Mouse (Mus musculus): ENCODE measurements around the gene Anks6. TPM values are rescaled to one million over a fixed set of nuclear protein-coding genes. Genes with fewer than 3 reads are reported as not detected.

Gene Anks6
- polyA plus RNA-seq (2014; fragmentation: Nextera tagmentation; extraction: Ambion mirVana), result 4.0 and 4.2 TPM in 2 replicates

- H3K36me3 ChIP-seq (ENCODE audit: control insufficient read depth, insufficient read depth, low read length), result no peaks in the 10 kb centered on the region
- DNase-seq (ENCODE audit: low spot score), result peak; percentile 79
- peak within 1 kb of the TSS; percentile 79 for H3K9ac ChIP-seq (ENCODE audit: low read length)
- peaks cover 6% of the 10 kb centered on the region; the same call in 1 of the 2 replicates for H3K4me1 ChIP-seq (ENCODE audit: control insufficient read depth, insufficient read depth, low read length)
- peak within 1 kb of the TSS; percentile 58 for H3K4me3 ChIP-seq (ENCODE audit: low read depth, low read length)
- WGBS, result under 1% methylated on average over 74 of the region's 86 CpGs
- H3K4me2 ChIP-seq (ENCODE audit: low read depth, severe bottlenecking), result peak within 1 kb of the TSS; percentile 77
- H3K9me3 ChIP-seq (ENCODE audit: control insufficient read depth, low read length), result no peaks in the 10 kb centered on the region
- no peaks in the 10 kb centered on the region for H3K27me3 ChIP-seq (ENCODE audit: control insufficient read depth, insufficient read depth, low read length)
- H3K27ac ChIP-seq (replicated peaks; ENCODE audit: low read depth, low read length), result 0 out of 2 replicates have a peak within 1 kb of the TSS, but pooled peaks have one; percentile 30
- ATAC-seq (ENCODE audit: insufficient number of reproducible peaks, low FRiP score, low TSS enrichment, low read depth), result peak; percentile 84
Observed at GRCm38 (mm10) chr4:47056791-47057509, at the start of gene Anks6. Anks6 (minus strand) TSS chr4:47057427.

GRCm38 (mm10) chr4:47103561-47103960, 46.3 kb upstream of the Anks6 start:
- no peak for ATAC-seq (ENCODE audit: insufficient number of reproducible peaks, low FRiP score, low TSS enrichment, low read depth)
- no peak overlapping the region for H3K27ac ChIP-seq (replicated peaks; ENCODE audit: low read depth, low read length)
- H3K9me3 ChIP-seq (ENCODE audit: control insufficient read depth, low read length), result no peaks in the 10 kb centered on the region
- H3K4me1 ChIP-seq (ENCODE audit: control insufficient read depth, insufficient read depth, low read length), result no peaks in the 10 kb centered on the region
- no peak overlapping the region for H3K4me2 ChIP-seq (ENCODE audit: low read depth, severe bottlenecking)
- H3K27me3 ChIP-seq (ENCODE audit: control insufficient read depth, insufficient read depth, low read length), result no peaks in the 10 kb centered on the region
- no peak overlapping the region for H3K4me3 ChIP-seq (ENCODE audit: low read depth, low read length)
- no peak for DNase-seq (ENCODE audit: low spot score)
- WGBS, result 93% methylated on average over 10 of the region's 10 CpGs
- H3K36me3 ChIP-seq (ENCODE audit: control insufficient read depth, insufficient read depth, low read length), result no peaks in the 10 kb centered on the region
- no peak overlapping the region for H3K9ac ChIP-seq (ENCODE audit: low read length)

GRCm38 (mm10) chr4:47093647-47094046, 36.4 kb upstream of the Anks6 start:
- H3K9me3 ChIP-seq (ENCODE audit: control insufficient read depth, low read length), result no peaks in the 10 kb centered on the region
- peaks cover 22% of the 10 kb centered on the region for H3K27me3 ChIP-seq (ENCODE audit: control insufficient read depth, insufficient read depth, low read length)
- H3K4me2 ChIP-seq (ENCODE audit: low read depth, severe bottlenecking), result no peak overlapping the region
- no peak overlapping the region for H3K27ac ChIP-seq (replicated peaks; ENCODE audit: low read depth, low read length)
- DNase-seq (ENCODE audit: low spot score) (no peak), ATAC-seq (ENCODE audit: insufficient number of reproducible peaks, low FRiP score, low TSS enrichment, low read depth) (no peak)
- no peak overlapping the region; the same call in 1 of the 2 replicates for H3K9ac ChIP-seq (ENCODE audit: low read length)
- 31% methylated on average over 6 of the region's 6 CpGs for WGBS
- H3K36me3 ChIP-seq (ENCODE audit: control insufficient read depth, insufficient read depth, low read length), result no peaks in the 10 kb centered on the region
- H3K4me3 ChIP-seq (ENCODE audit: low read depth, low read length), result no peak overlapping the region
- peaks cover 3% of the 10 kb centered on the region for H3K4me1 ChIP-seq (ENCODE audit: control insufficient read depth, insufficient read depth, low read length)

- H3K27me3 ChIP-seq (ENCODE audit: control insufficient read depth, insufficient read depth, low read length), result peaks cover 22% of the 10 kb centered on the region
- no peak overlapping the region for H3K4me2 ChIP-seq (ENCODE audit: low read depth, severe bottlenecking)
- WGBS, result 28% methylated on average over 9 of the region's 9 CpGs
- DNase-seq (ENCODE audit: low spot score) (no peak), ATAC-seq (ENCODE audit: insufficient number of reproducible peaks, low FRiP score, low TSS enrichment, low read depth) (no peak)
- no peaks in the 10 kb centered on the region for H3K9me3 ChIP-seq (ENCODE audit: control insufficient read depth, low read length)
- peaks cover 3% of the 10 kb centered on the region for H3K4me1 ChIP-seq (ENCODE audit: control insufficient read depth, insufficient read depth, low read length)
- no peaks in the 10 kb centered on the region for H3K36me3 ChIP-seq (ENCODE audit: control insufficient read depth, insufficient read depth, low read length)
- H3K9ac ChIP-seq (ENCODE audit: low read length), result no peak overlapping the region
- H3K27ac ChIP-seq (replicated peaks; ENCODE audit: low read depth, low read length), result no peak overlapping the region
- H3K4me3 ChIP-seq (ENCODE audit: low read depth, low read length), result no peak overlapping the region
Observed at GRCm38 (mm10) chr4:47093161-47093560, 35.9 kb upstream of the Anks6 start.

- Histone ChIP-seq H3K27ac (replicated peaks; ENCODE audit: low read depth, low read length) (no peak overlapping the region), H3K9ac (ENCODE audit: low read length) (peak overlapping the region; percentile 60; the same call in 1 of the 2 replicates), H3K4me3 (ENCODE audit: low read depth, low read length) (peak overlapping the region; percentile 71), H3K36me3 (ENCODE audit: control insufficient read depth, insufficient read depth, low read length) (no peaks in the 10 kb centered on the region), H3K4me1 (ENCODE audit: control insufficient read depth, insufficient read depth, low read length) (peaks cover 3% of the 10 kb centered on the region), H3K9me3 (ENCODE audit: control insufficient read depth, low read length) (no peaks in the 10 kb centered on the region), H3K27me3 (ENCODE audit: control insufficient read depth, insufficient read depth, low read length) (peaks cover 22% of the 10 kb centered on the region), H3K4me2 (ENCODE audit: low read depth, severe bottlenecking) (peak overlapping the region; percentile 99)
- DNase-seq (ENCODE audit: low spot score), result peak; percentile 48
- WGBS, result 1% methylated on average over 21 of the region's 21 CpGs
- no peak for ATAC-seq (ENCODE audit: insufficient number of reproducible peaks, low FRiP score, low TSS enrichment, low read depth)
Observed at GRCm38 (mm10) chr4:47092387-47093021, 35.3 kb upstream of the Anks6 start.

- Histone ChIP-seq H3K4me1 (ENCODE audit: control insufficient read depth, insufficient read depth, low read length) (peaks cover 3% of the 10 kb centered on the region), H3K36me3 (ENCODE audit: control insufficient read depth, insufficient read depth, low read length) (no peaks in the 10 kb centered on the region), H3K9me3 (ENCODE audit: control insufficient read depth, low read length) (no peaks in the 10 kb centered on the region), H3K27me3 (ENCODE audit: control insufficient read depth, insufficient read depth, low read length) (peaks cover 22% of the 10 kb centered on the region), H3K9ac (ENCODE audit: low read length) (peak within 1 kb of the TSS; percentile 60), H3K4me2 (ENCODE audit: low read depth, severe bottlenecking) (peak within 1 kb of the TSS; percentile 99), H3K4me3 (ENCODE audit: low read depth, low read length) (peak within 1 kb of the TSS; percentile 71), H3K27ac (replicated peaks; ENCODE audit: low read depth, low read length) (no peak within 1 kb of the TSS)
- ATAC-seq (ENCODE audit: insufficient number of reproducible peaks, low FRiP score, low TSS enrichment, low read depth), result 0 out of 2 replicates have a peak, but pooled peaks have one; percentile 47
- under 1% methylated on average over 66 of the region's 74 CpGs for WGBS
- peak; percentile 57 for DNase-seq (ENCODE audit: low spot score)
Observed at GRCm38 (mm10) chr4:47091493-47092386, 34.5 kb upstream of the Anks6 start, which contains the start of gene Galnt12. Galnt12 (plus strand) TSS chr4:47091909.

- no peak for ATAC-seq (ENCODE audit: insufficient number of reproducible peaks, low FRiP score, low TSS enrichment, low read depth)
- H3K4me2 ChIP-seq (ENCODE audit: low read depth, severe bottlenecking), result no peak overlapping the region
- no peak for DNase-seq (ENCODE audit: low spot score)
- no peak overlapping the region for H3K27ac ChIP-seq (replicated peaks; ENCODE audit: low read depth, low read length)
- WGBS, result 93% methylated on average over 7 of the region's 7 CpGs
- no peak overlapping the region for H3K9ac ChIP-seq (ENCODE audit: low read length)
- peaks cover under 1% of the 10 kb centered on the region for H3K4me1 ChIP-seq (ENCODE audit: control insufficient read depth, insufficient read depth, low read length)
- H3K27me3 ChIP-seq (ENCODE audit: control insufficient read depth, insufficient read depth, low read length), result peaks cover 19% of the 10 kb centered on the region
- H3K4me3 ChIP-seq (ENCODE audit: low read depth, low read length), result no peak overlapping the region
- H3K9me3 ChIP-seq (ENCODE audit: control insufficient read depth, low read length), result no peaks in the 10 kb centered on the region
- no peaks in the 10 kb centered on the region for H3K36me3 ChIP-seq (ENCODE audit: control insufficient read depth, insufficient read depth, low read length)
Observed at GRCm38 (mm10) chr4:47088671-47089070, 31.4 kb upstream of the Anks6 start.

GRCm38 (mm10) chr4:47083824-47084223, 26.6 kb upstream of the Anks6 start:
- 90% methylated on average over 7 of the region's 7 CpGs for WGBS
- no peak for DNase-seq (ENCODE audit: low spot score)
- no peak overlapping the region for H3K9ac ChIP-seq (ENCODE audit: low read length)
- H3K4me3 ChIP-seq (ENCODE audit: low read depth, low read length), result no peak overlapping the region
- no peak overlapping the region for H3K4me2 ChIP-seq (ENCODE audit: low read depth, severe bottlenecking)
- ATAC-seq (ENCODE audit: insufficient number of reproducible peaks, low FRiP score, low TSS enrichment, low read depth), result no peak
- no peaks in the 10 kb centered on the region for H3K36me3 ChIP-seq (ENCODE audit: control insufficient read depth, insufficient read depth, low read length)
- no peaks in the 10 kb centered on the region for H3K4me1 ChIP-seq (ENCODE audit: control insufficient read depth, insufficient read depth, low read length)
- H3K27ac ChIP-seq (replicated peaks; ENCODE audit: low read depth, low read length), result no peak overlapping the region
- H3K9me3 ChIP-seq (ENCODE audit: control insufficient read depth, low read length), result no peaks in the 10 kb centered on the region
- no peaks in the 10 kb centered on the region for H3K27me3 ChIP-seq (ENCODE audit: control insufficient read depth, insufficient read depth, low read length)
